Mouse (Mus musculus) hindbrain, embryonic 11.5 days (tissue): Measurements from ENCODE around the gene Mss51. TPM values are rescaled to one million over a fixed set of nuclear protein-coding genes. Genes with fewer than 3 reads are reported as not detected.

Experiments used
- ATAC-seq: fragments of 200-750 bp; cut with Nextera tagmentation; 2 replicates; pipeline ENCODE4 v1.8.0; 2017; ENCODE audit warnings: mild to moderate bottlenecking, moderate TSS enrichment, moderate library complexity; ENCODE audit not compliant: low FRiP score
- DNase-seq: peaks from one replicate; pipeline ENCODE4 v3.0.0-alpha.2; 2015; ENCODE audit warnings: low spot score
- H3K27ac ChIP-seq: fragments of 300-500 bp; sonication (generic); 2 replicates; pipeline ENCODE4 v1.5.1; 2014; ENCODE audit warnings: mild to moderate bottlenecking, low read depth, low read length
- H3K27me3 ChIP-seq: fragments of 300-500 bp; sonication (generic); 2 replicates; pipeline ENCODE4 v1.6.1; 2014; ENCODE audit warnings: mild to moderate bottlenecking, low read length, moderate library complexity, mixed read lengths; ENCODE audit not compliant: control insufficient read depth, insufficient read depth
- H3K36me3 ChIP-seq: fragments of 300-500 bp; sonication (generic); 2 replicates; pipeline ENCODE4 v1.6.1; 2014; ENCODE audit warnings: mild to moderate bottlenecking, low read length, moderate library complexity, mixed read lengths; ENCODE audit not compliant: control insufficient read depth, insufficient read depth
- H3K4me1 ChIP-seq: fragments of 300-500 bp; sonication (generic); replicated peaks from 2 replicates; pipeline ENCODE4 v1.6.1; 2014; ENCODE audit warnings: low read length, mixed read lengths; ENCODE audit not compliant: control insufficient read depth, insufficient read depth
- H3K4me2 ChIP-seq: fragments of 300-500 bp; sonication (generic); replicated peaks from 2 replicates; pipeline ENCODE4 v1.6.1; 2014; ENCODE audit warnings: mild to moderate bottlenecking, low read depth, low read length
- H3K4me3 ChIP-seq: fragments of 300-500 bp; sonication (generic); 2 replicates; pipeline ENCODE4 v1.5.1; 2014; ENCODE audit warnings: low read depth, low read length
- H3K9ac ChIP-seq: fragments of 300-500 bp; sonication (generic); 2 replicates; pipeline ENCODE4 v1.6.1; 2014; ENCODE audit warnings: low read depth, low read length
- H3K9me3 ChIP-seq: fragments of 300-500 bp; sonication (generic); 2 replicates; pipeline ENCODE4 v1.6.1; 2016; ENCODE audit warnings: low read length; ENCODE audit not compliant: control insufficient read depth
- WGBS: fragments of 180-500 bp; shearing (Covaris S2); extraction: QIAGEN DNeasy Blood & Tissue Kit; methylation state at CpG from one replicate; pipeline ENCODE4 v1.1.7; 2014; 5-methylcytosine and 5-hydroxymethylcytosine counted together
- polyA plus RNA-seq: library from polyadenylated mRNA; unstranded; fragments of >200 nt; fragmentation: Nextera tagmentation; extraction: Ambion mirVana; gene quantifications from 2 replicates; pipeline ENCODE4 v1.2.1, GENCODE M21; 2014

Gene Mss51
- polyA plus RNA-seq = 1.1 and 1.4 TPM in 2 replicates

DNA sequence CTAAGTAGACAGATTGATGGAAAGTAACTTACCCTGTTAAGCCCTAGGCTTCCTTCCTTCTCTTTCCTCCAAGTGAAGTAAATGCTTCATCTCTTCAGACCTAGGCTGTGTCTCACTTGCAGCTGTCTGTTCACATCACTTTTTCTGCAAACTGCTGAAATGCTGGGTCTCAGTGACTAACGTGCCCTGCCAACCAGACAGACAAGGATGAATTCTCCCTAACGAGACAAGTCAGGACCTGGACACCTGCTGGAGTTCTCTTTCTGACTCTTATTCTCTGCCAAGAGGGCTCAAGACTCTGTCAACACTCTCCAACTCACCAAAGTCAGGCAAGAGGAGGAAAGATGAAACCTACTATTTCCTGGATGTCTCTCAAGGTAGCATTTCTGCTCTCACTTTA is at the start of gene Mss51:
TSS of gene Mss51 (minus strand) at position 299 of the 400 bp plus-strand sequence.
- H3K36me3 ChIP-seq = no peaks in the 10 kb centered on the region
- no peaks in the 10 kb centered on the region for H3K9me3 ChIP-seq
- DNase-seq (no peak), ATAC-seq (no peak)
- no peak within 1 kb of the TSS for H3K4me3 ChIP-seq
- H3K4me2 ChIP-seq = no peak within 1 kb of the TSS
- WGBS = 78% methylated on average over 2 of the region's 2 CpGs
- no peaks in the 10 kb centered on the region for H3K27me3 ChIP-seq
- H3K9ac ChIP-seq = no peak within 1 kb of the TSS
- H3K4me1 ChIP-seq = no peaks in the 10 kb centered on the region
- H3K27ac ChIP-seq = no peak within 1 kb of the TSS

DNA sequence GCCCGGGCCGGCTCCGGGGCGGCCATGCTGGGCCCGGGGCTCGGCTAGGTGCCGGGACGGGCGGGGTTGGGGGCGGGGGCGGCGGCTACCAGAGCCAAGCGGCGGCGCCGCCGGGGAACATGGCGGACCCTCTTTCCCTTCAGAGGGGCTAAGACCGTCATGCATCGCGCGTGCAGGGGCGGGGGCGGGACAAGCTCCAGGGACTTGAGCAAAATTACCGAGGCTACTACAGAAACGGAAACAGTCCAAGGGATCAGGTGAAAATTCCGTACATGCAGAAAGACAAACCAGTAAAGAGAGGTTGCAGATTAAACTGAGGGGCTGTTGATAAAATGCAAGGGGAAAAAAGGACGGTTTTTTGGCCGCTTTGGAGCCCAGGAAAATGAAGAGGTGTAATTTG is 49.7 kb upstream of the Mss51 start, which contains the start of gene Ppp3cb:
TSS of gene Ppp3cb (minus strand) at position 159 of the 400 bp plus-strand sequence.
- WGBS = 0% methylated on average over 25 of the region's 29 CpGs
- DNase-seq = peak; percentile 92
- H3K27me3 ChIP-seq = no peaks in the 10 kb centered on the region
- no peaks in the 10 kb centered on the region for H3K9me3 ChIP-seq
- H3K4me1 ChIP-seq = no peaks in the 10 kb centered on the region
- peak within 1 kb of the TSS; percentile 31 for H3K4me2 ChIP-seq
- peak within 1 kb of the TSS; percentile 98 for H3K27ac ChIP-seq
- peak within 1 kb of the TSS; percentile 96 for H3K9ac ChIP-seq
- peak; percentile 93 for ATAC-seq
- 0 out of 2 replicates have a peak, but pooled peaks cover 4% of the 10 kb centered on the region for H3K36me3 ChIP-seq
- H3K4me3 ChIP-seq = peak within 1 kb of the TSS; percentile 95

GRCm38 (mm10) chr14:20545529-20546331 is 49.0 kb upstream of the Mss51 start:
- H3K9ac ChIP-seq = peak overlapping the region; percentile 96
- peak overlapping the region; percentile 98 for H3K27ac ChIP-seq
- H3K9me3 ChIP-seq = no peaks in the 10 kb centered on the region
- H3K4me1 ChIP-seq = no peaks in the 10 kb centered on the region
- DNase-seq (peak; percentile 81), ATAC-seq (peak; percentile 96)
- under 1% methylated on average over 48 of the region's 67 CpGs for WGBS
- peak overlapping the region; percentile 31 for H3K4me2 ChIP-seq
- H3K36me3 ChIP-seq = 0 out of 2 replicates have a peak, but pooled peaks cover 4% of the 10 kb centered on the region
- peak overlapping the region; percentile 95 for H3K4me3 ChIP-seq
- no peaks in the 10 kb centered on the region for H3K27me3 ChIP-seq

DNA sequence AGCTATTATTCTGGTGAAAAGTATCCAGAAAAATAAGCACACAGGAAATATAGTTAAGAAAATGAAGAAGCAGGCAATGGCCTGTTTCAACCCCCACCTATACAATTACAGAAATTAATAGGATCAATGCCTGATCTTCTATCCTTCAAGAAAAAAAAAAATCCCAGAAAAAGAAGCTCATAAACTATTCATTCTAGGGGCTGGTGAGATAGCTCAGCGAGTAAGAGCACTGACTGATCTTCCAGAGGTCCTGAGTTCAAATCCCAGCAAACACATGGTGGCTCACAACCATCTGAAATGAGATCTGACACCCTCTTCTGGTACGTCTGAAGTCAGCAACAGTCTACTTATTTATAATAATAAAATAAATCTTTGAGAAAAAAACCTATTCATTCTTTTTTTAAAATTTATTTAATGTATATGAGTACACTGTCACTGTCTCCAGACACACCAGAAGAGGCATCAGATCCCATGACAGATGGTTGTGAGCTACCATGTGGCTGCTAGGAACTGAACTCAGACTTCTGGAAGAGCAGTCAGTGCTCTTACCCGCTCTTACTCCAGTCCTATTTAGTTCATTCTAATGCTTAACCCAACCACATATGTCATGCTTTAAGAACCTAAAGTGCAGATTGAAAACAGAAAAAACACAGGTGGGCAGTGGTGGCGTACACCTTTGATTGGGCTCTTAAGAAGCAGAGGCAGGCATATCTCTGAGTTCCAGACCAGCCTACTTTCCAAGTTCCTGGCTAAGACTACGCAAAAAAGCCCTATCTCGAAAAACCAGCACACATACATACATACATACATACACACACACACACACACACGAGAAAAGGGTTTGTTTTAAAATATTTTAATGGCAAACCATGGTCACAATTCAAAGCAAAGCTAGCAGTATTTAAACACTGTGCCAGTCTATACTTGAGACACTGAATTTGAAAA is 48.0 kb upstream of the Mss51 start:
- Histone ChIP-seq H3K9me3 (no peaks in the 10 kb centered on the region), H3K4me3 (peak overlapping the region; percentile 95), H3K4me1 (no peaks in the 10 kb centered on the region), H3K27me3 (no peaks in the 10 kb centered on the region), H3K4me2 (peak overlapping the region; percentile 37), H3K27ac (no peak overlapping the region), H3K9ac (no peak overlapping the region), H3K36me3 (0 out of 2 replicates have a peak, but pooled peaks cover 3% of the 10 kb centered on the region)
- ATAC-seq (no peak), DNase-seq (peak; percentile 9)
- 81% methylated on average over 7 of the region's 7 CpGs for WGBS

- Histone ChIP-seq H3K4me2 (no peak overlapping the region), H3K9me3 (no peaks in the 10 kb centered on the region), H3K36me3 (no peaks in the 10 kb centered on the region), H3K4me1 (no peaks in the 10 kb centered on the region), H3K4me3 (no peak overlapping the region), H3K9ac (no peak overlapping the region), H3K27ac (no peak overlapping the region), H3K27me3 (no peaks in the 10 kb centered on the region)
- WGBS = 94% methylated on average over 4 of the region's 4 CpGs
- no peak for DNase-seq
- no peak for ATAC-seq
These were observed 32.9 kb upstream of the Mss51 start for GRCm38 (mm10) chr14:20529643-20530042.

- no peaks in the 10 kb centered on the region for H3K4me1 ChIP-seq
- H3K4me3 ChIP-seq = no peak overlapping the region
- no peaks in the 10 kb centered on the region for H3K9me3 ChIP-seq
- DNase-seq (no peak), ATAC-seq (no peak)
- 94% methylated on average over 2 of the region's 2 CpGs for WGBS
- no peaks in the 10 kb centered on the region for H3K27me3 ChIP-seq
- no peak overlapping the region for H3K9ac ChIP-seq
- no peak overlapping the region for H3K27ac ChIP-seq
- 0 out of 2 replicates have a peak, but pooled peaks cover 3% of the 10 kb centered on the region for H3K36me3 ChIP-seq
- H3K4me2 ChIP-seq = no peak overlapping the region
These were observed 23.5 kb upstream of the Mss51 start for GRCm38 (mm10) chr14:20520179-20520578.

DNA sequence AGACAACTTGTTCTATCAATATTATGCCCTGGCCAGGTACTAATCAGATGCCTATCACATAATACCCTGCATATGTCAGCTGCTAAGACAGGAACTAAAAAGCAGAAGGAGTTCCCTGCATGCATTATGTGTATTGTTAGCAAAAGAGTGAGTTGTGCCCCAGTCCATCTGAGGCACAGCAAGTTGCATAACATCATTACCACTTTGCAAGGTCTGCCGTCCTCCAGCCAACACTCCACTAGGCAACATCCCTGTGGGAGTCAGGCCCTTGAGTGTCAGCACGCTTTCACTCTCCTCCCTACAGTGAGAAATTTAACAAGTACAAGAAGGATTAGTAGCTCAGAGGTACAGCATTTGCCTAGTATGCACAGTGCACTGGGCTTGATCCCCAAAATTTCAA is 11.7 kb upstream of the Mss51 start:
- H3K36me3 ChIP-seq = no peaks in the 10 kb centered on the region
- H3K4me1 ChIP-seq = no peaks in the 10 kb centered on the region
- DNase-seq = no peak
- 89% methylated on average over 2 of the region's 2 CpGs for WGBS
- no peak overlapping the region for H3K9ac ChIP-seq
- H3K4me2 ChIP-seq = no peak overlapping the region
- H3K27me3 ChIP-seq = no peaks in the 10 kb centered on the region
- H3K4me3 ChIP-seq = no peak overlapping the region
- ATAC-seq = no peak
- no peak overlapping the region for H3K27ac ChIP-seq
- H3K9me3 ChIP-seq = no peaks in the 10 kb centered on the region

DNA sequence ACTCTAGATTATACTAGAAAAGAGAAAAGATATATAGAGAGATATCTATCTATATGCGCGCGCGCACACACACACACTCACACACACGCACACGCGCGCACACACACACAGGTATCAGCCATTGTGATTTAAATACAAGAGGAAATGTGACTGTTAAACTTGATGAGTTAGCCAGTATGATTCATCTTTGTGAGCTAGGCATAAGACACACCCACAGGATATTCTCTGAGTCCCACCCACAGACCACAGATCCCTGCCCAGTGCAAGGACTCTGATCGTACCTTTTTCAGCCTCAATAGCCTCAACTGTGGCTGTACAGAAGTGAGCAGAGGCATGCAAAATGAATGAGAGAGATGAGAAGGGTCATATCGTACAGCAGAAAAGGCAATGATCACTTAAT is 6.3 kb upstream of the Mss51 start:
- H3K9ac ChIP-seq = no peak overlapping the region
- DNase-seq = no peak
- H3K27me3 ChIP-seq = no peaks in the 10 kb centered on the region
- no peak overlapping the region for H3K27ac ChIP-seq
- H3K4me3 ChIP-seq = no peak overlapping the region
- H3K4me1 ChIP-seq = no peaks in the 10 kb centered on the region
- WGBS = 96% methylated on average over 10 of the region's 10 CpGs
- no peak for ATAC-seq
- H3K36me3 ChIP-seq = no peaks in the 10 kb centered on the region
- no peaks in the 10 kb centered on the region for H3K9me3 ChIP-seq
- no peak overlapping the region for H3K4me2 ChIP-seq
